Mouse (Mus musculus) myocyte (in vitro differentiated cells): ENCODE results near the gene Fam163a.

ENCODE experiments used
- POLR2A ChIP-seq: IDR thresholded peaks from one replicate; pipeline ENCODE4 v1.6.1; 2011; ENCODE audit warnings: low read depth, mild to moderate bottlenecking, control low read depth, moderate library complexity; ENCODE audit not compliant: insufficient read length
- TCF12 ChIP-seq: IDR thresholded peaks from one replicate; pipeline ENCODE4 v1.6.1; 2011; ENCODE audit warnings: mild to moderate bottlenecking, control low read depth; ENCODE audit not compliant: poor library complexity, insufficient read depth, severe bottlenecking
- USF1 ChIP-seq: IDR thresholded peaks from one replicate; pipeline ENCODE4 v1.6.1; 2011; ENCODE audit warnings: low read depth, mild to moderate bottlenecking, control low read depth, moderate library complexity

DNA sequence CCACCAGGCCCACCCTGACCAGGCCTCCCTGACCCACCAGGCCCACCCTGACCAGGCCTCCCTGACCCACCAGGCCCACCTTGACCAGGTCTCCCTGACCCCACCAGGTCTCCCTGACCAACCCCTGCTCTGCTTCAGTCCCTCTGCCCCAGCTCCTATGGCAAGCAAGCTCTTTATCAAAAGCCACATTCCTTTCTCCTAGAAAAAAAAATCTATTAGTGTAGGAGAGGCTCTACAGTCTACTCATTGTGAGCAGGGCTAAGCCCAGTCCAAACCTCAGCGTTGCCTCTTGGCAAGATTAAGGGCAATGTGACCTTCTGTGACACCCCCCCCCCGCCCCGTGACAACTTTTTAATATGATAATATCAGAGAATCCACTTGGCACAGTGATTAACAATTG lies 120.2 kb downstream of the Fam163a start:
- TF ChIP-seq TCF12 (no peak), POLR2A (no peak), USF1 (no peak)
